Mouse (Mus musculus) liver, embryonic 13.5 days (tissue): ENCODE data around the gene Mycl. TPM values are rescaled to one million over a fixed set of nuclear protein-coding genes. Genes with fewer than 3 reads are reported as not detected.

Experiments used
- polyA plus RNA-seq: library from polyadenylated mRNA; unstranded; fragments of >200 nt; fragmentation: Nextera tagmentation; extraction: Ambion mirVana; gene quantifications from 2 replicates; pipeline ENCODE4 v1.2.1, GENCODE M21; 2015

Gene Mycl
- polyA plus RNA-seq, 1 experiment from 2014 or later, result 0.74 TPM

Other genes with a start within 250 kb of the Mycl start
- gene Ppt1, start 159.4 kb upstream of the Mycl start, polyA plus RNA-seq, result 20.8 and 22.8 TPM in 2 replicates
- 29.1 and 35.8 TPM in 2 replicates for gene Cap1, start 109.6 kb upstream of the Mycl start, polyA plus RNA-seq
- 0.09 and 0.22 TPM in 2 replicates for gene Mfsd2a, start 34.5 kb upstream of the Mycl start, polyA plus RNA-seq
- 7.2 TPM in 2 replicates for gene Trit1, start 20.9 kb downstream of the Mycl start, polyA plus RNA-seq
- 0.50 and 0.81 TPM in 2 replicates for gene Bmp8b, start 109.5 kb downstream of the Mycl start, polyA plus RNA-seq
- not detected in 2 replicates for gene Oxct2b, start 120.6 kb downstream of the Mycl start, polyA plus RNA-seq
- gene Ppie, start 144.3 kb downstream of the Mycl start, polyA plus RNA-seq, result 54.7 and 59.3 TPM in 2 replicates
- gene Hpcal4, start 187.6 kb downstream of the Mycl start, polyA plus RNA-seq, result 0.02 TPM in 1 of 2 replicates, not detected in the other
- not detected in 2 replicates for gene Nt5c1a, start 205.9 kb downstream of the Mycl start, polyA plus RNA-seq
- gene Heyl, start 237.9 kb downstream of the Mycl start, polyA plus RNA-seq, result 0.80 and 0.99 TPM in 2 replicates